Mouse (Mus musculus) erythroblast, embryonic 14.5 days (primary cell): ENCODE data around the gene Icos. TPM values are rescaled to one million over a fixed set of nuclear protein-coding genes. Genes with fewer than 3 reads are reported as not detected.

Experiments used
- H3K27me3 ChIP-seq: 2 replicates; pipeline ENCODE4 v1.6.1; 2012; ENCODE audit warnings: inconsistent platforms; ENCODE audit not compliant: control insufficient read depth
- H3K36me3 ChIP-seq: 2 replicates; pipeline ENCODE4 v1.6.1; 2012; ENCODE audit warnings: mild to moderate bottlenecking, inconsistent platforms; ENCODE audit not compliant: control insufficient read depth
- H3K4me1 ChIP-seq: 2 replicates; pipeline ENCODE4 v1.6.1; 2012; ENCODE audit warnings: inconsistent platforms; ENCODE audit not compliant: control insufficient read depth
- H3K4me3 ChIP-seq: replicated peaks from 2 replicates; pipeline ENCODE3; 2012; ENCODE audit warnings: moderate library complexity, mild to moderate bottlenecking, inconsistent platforms
- H3K9me3 ChIP-seq: 2 replicates; pipeline ENCODE4 v1.6.1; 2012; ENCODE audit warnings: low read length, inconsistent platforms, mixed read lengths; ENCODE audit not compliant: control insufficient read depth
- GATA1 ChIP-seq: IDR thresholded peaks from 2 replicates; pipeline ENCODE4 v1.6.1; 2012; ENCODE audit warnings: low read length, inconsistent platforms, mixed read lengths
- TAL1 ChIP-seq: IDR thresholded peaks from 3 replicates; pipeline ENCODE4 v1.6.1; 2012; ENCODE audit warnings: low read length, inconsistent platforms, mixed read lengths
- polyA plus RNA-seq: library from polyadenylated mRNA; stranded (reverse); fragments of >175 nt; gene quantifications from 2 replicates; pipeline ENCODE4 v1.2.3, GENCODE M21; 2012

Gene Icos
- polyA plus RNA-seq, 1 experiment, result not detected

GRCm38 (mm10) chr1:61016578-61017118 lies 38.9 kb downstream of the Icos start:
- H3K27me3 ChIP-seq, result no peaks in the 10 kb centered on the region
- no peaks in the 10 kb centered on the region for H3K36me3 ChIP-seq
- no peak for TF ChIP-seq TAL1
- no peak for TF ChIP-seq GATA1
- H3K9me3 ChIP-seq, result no peaks in the 10 kb centered on the region
- no peaks in the 10 kb centered on the region for H3K4me1 ChIP-seq
- no peak overlapping the region for H3K4me3 ChIP-seq

GRCm38 (mm10) chr1:61026712-61027111 lies 49.0 kb downstream of the Icos start:
- H3K27me3 ChIP-seq, result no peaks in the 10 kb centered on the region
- TF ChIP-seq GATA1, result no peak
- TF ChIP-seq TAL1, result no peak

GRCm38 (mm10) chr1:61027519-61027918 lies 49.8 kb downstream of the Icos start:
- Histone ChIP-seq H3K27me3 (no peaks in the 10 kb centered on the region), H3K36me3 (no peaks in the 10 kb centered on the region), H3K4me1 (no peaks in the 10 kb centered on the region), H3K9me3 (no peaks in the 10 kb centered on the region), H3K4me3 (no peak overlapping the region)
- no peak for TF ChIP-seq GATA1
- no peak for TF ChIP-seq TAL1

More at GRCm38 (mm10) chr1:61026712-61027111, 49.0 kb downstream of the Icos start:
- Histone ChIP-seq H3K4me3 (no peak overlapping the region), H3K9me3 (no peaks in the 10 kb centered on the region), H3K4me1 (no peaks in the 10 kb centered on the region), H3K36me3 (no peaks in the 10 kb centered on the region)

- Histone ChIP-seq H3K27me3 (no peaks in the 10 kb centered on the region), H3K4me1 (no peaks in the 10 kb centered on the region), H3K9me3 (no peaks in the 10 kb centered on the region), H3K4me3 (no peak overlapping the region), H3K36me3 (no peaks in the 10 kb centered on the region)
- TF ChIP-seq GATA1 (no peak), TAL1 (no peak)
Measured at GRCm38 (mm10) chr1:61029919-61030318, 52.2 kb downstream of the Icos start.

- H3K4me3 ChIP-seq, result no peak overlapping the region
- H3K36me3 ChIP-seq, result no peaks in the 10 kb centered on the region
- no peak for TF ChIP-seq GATA1
- no peak for TF ChIP-seq TAL1
- H3K4me1 ChIP-seq, result no peaks in the 10 kb centered on the region
- H3K9me3 ChIP-seq, result no peaks in the 10 kb centered on the region
- no peaks in the 10 kb centered on the region for H3K27me3 ChIP-seq
Measured at GRCm38 (mm10) chr1:61030532-61030931, 52.8 kb downstream of the Icos start.

GRCm38 (mm10) chr1:61035270-61035669 lies 57.5 kb downstream of the Icos start:
- TF ChIP-seq GATA1 (no peak), TAL1 (no peak)
- no peaks in the 10 kb centered on the region for H3K4me1 ChIP-seq

GRCm38 (mm10) chr1:61038223-61038622 lies 60.5 kb downstream of the Icos start:
- Histone ChIP-seq H3K4me1 (no peaks in the 10 kb centered on the region), H3K27me3 (no peaks in the 10 kb centered on the region), H3K9me3 (no peaks in the 10 kb centered on the region), H3K36me3 (no peaks in the 10 kb centered on the region), H3K4me3 (no peak overlapping the region)
- TF ChIP-seq TAL1 (no peak), GATA1 (no peak)

More at GRCm38 (mm10) chr1:61035270-61035669, 57.5 kb downstream of the Icos start:
- H3K4me3 ChIP-seq, result no peak overlapping the region
- no peaks in the 10 kb centered on the region for H3K27me3 ChIP-seq
- no peaks in the 10 kb centered on the region for H3K36me3 ChIP-seq
- H3K9me3 ChIP-seq, result no peaks in the 10 kb centered on the region

- TF ChIP-seq GATA1, result no peak
- no peak for TF ChIP-seq TAL1
- no peaks in the 10 kb centered on the region for H3K4me1 ChIP-seq
- H3K9me3 ChIP-seq, result no peaks in the 10 kb centered on the region
- H3K27me3 ChIP-seq, result no peaks in the 10 kb centered on the region
- no peak overlapping the region for H3K4me3 ChIP-seq
- H3K36me3 ChIP-seq, result no peaks in the 10 kb centered on the region
Measured at GRCm38 (mm10) chr1:61039310-61039709, 61.6 kb downstream of the Icos start.

GRCm38 (mm10) chr1:61040401-61040800 lies 62.7 kb downstream of the Icos start:
- no peaks in the 10 kb centered on the region for H3K9me3 ChIP-seq
- H3K4me1 ChIP-seq, result no peaks in the 10 kb centered on the region
- H3K4me3 ChIP-seq, result no peak overlapping the region
- no peaks in the 10 kb centered on the region for H3K27me3 ChIP-seq
- TF ChIP-seq TAL1, result no peak
- no peak for TF ChIP-seq GATA1
- no peaks in the 10 kb centered on the region for H3K36me3 ChIP-seq

- H3K4me1 ChIP-seq, result no peaks in the 10 kb centered on the region
- no peak overlapping the region for H3K4me3 ChIP-seq
- no peak for TF ChIP-seq TAL1
- TF ChIP-seq GATA1, result no peak
- no peaks in the 10 kb centered on the region for H3K9me3 ChIP-seq
- no peaks in the 10 kb centered on the region for H3K27me3 ChIP-seq
- no peaks in the 10 kb centered on the region for H3K36me3 ChIP-seq
Measured at GRCm38 (mm10) chr1:61042842-61043241, 65.1 kb downstream of the Icos start.
